Mouse (Mus musculus): ENCODE measurements at regions not wholly inside any gene's neighbourhood (a gene's known extent, or its start where the extent isn't known, plus 50 kb on each side); places are given as distances from the start of the nearest gene placed in this dataset.
"Not testable (repeated sequence)": the region's sequence is repeated elsewhere in the genome, so short reads cannot be mapped to it uniquely, and the experiment has no call there.

- not testable (repeated sequence) for TF ChIP-seq POLR2A, CTCF (IDR thresholded peaks at IDR 0.05; ENCODE audit: extremely low read depth, insufficient read depth, low read length)
These were observed 129.7 kb downstream of the Ulbp1 start for GRCm38 (mm10) chr10:7343736-7344135.
